Mouse (Mus musculus) brain, embryonic 14.5 days (tissue): Measurements from ENCODE around the gene D130043K22Rik.

Source experiments
- CTCF ChIP-seq: fragments of 200-500 bp; IDR thresholded peaks from 2 replicates; pipeline ENCODE4 v1.5.1; 2012; ENCODE audit warnings: inconsistent platforms, mild to moderate bottlenecking, moderate library complexity, borderline replicate concordance; ENCODE audit not compliant: insufficient read depth, insufficient read length; ENCODE audit errors: extremely low read depth
- POLR2A ChIP-seq: fragments of 200-500 bp; IDR thresholded peaks from 2 replicates; pipeline ENCODE4 v1.6.1; 2012; ENCODE audit warnings: mild to moderate bottlenecking, inconsistent platforms, borderline replicate concordance; ENCODE audit not compliant: poor library complexity, insufficient read depth, insufficient read length, severe bottlenecking; ENCODE audit errors: extremely low read depth

GRCm38 (mm10) chr13:24882411-24882810 is 37.5 kb downstream of the D130043K22Rik start:
- TF ChIP-seq CTCF (no peak), POLR2A (no peak)
